Mouse (Mus musculus): ENCODE results near the gene Hilpda. TPM values are rescaled to one million over a fixed set of nuclear protein-coding genes. Genes with fewer than 3 reads are reported as not detected.

The Hilpda gene
- polyA plus RNA-seq, 1 experiment, result 18.4 TPM

- H3K27me3 ChIP-seq (ENCODE audit: control insufficient read depth, insufficient read depth, low read length, poor library complexity, severe bottlenecking), result no peaks in the 10 kb centered on the region
- no peak overlapping the region for H3K27ac ChIP-seq (ENCODE audit: insufficient read depth, low read length)
- H3K9ac ChIP-seq (ENCODE audit: low read depth, poor library complexity, severe bottlenecking), result no peak overlapping the region
- TF ChIP-seq POLR2A (IDR thresholded peaks at IDR 0.05; ENCODE audit: insufficient read depth, low read length) (no peak), CTCF (IDR thresholded peaks at IDR 0.05; ENCODE audit: low read depth, low read length) (no peak), EP300 (IDR thresholded peaks at IDR 0.05; ENCODE audit: insufficient read depth, low read depth, low read length) (no peak)
- no peaks in the 10 kb centered on the region for H3K9me3 ChIP-seq (replicated peaks; ENCODE audit: control insufficient read depth, insufficient read depth, low read length, poor library complexity, severe bottlenecking)
- H3K4me1 ChIP-seq (ENCODE audit: control insufficient read depth, insufficient read depth, low read length), result no peaks in the 10 kb centered on the region
- H3K4me3 ChIP-seq (ENCODE audit: low read depth, low read length), result no peak overlapping the region
- no peaks in the 10 kb centered on the region for H3K36me3 ChIP-seq (ENCODE audit: control insufficient read depth, insufficient read depth, low read length, poor library complexity, severe bottlenecking)
Measured at GRCm38 (mm10) chr6:29266936-29267335, 5.4 kb upstream of the Hilpda start.

GRCm38 (mm10) chr6:29269006-29269668 lies 3.2 kb upstream of the Hilpda start:
- no peaks in the 10 kb centered on the region for H3K36me3 ChIP-seq (ENCODE audit: control insufficient read depth, insufficient read depth, low read length, poor library complexity, severe bottlenecking)
- no peak overlapping the region for H3K9ac ChIP-seq (ENCODE audit: low read depth, poor library complexity, severe bottlenecking)
- H3K4me1 ChIP-seq (ENCODE audit: control insufficient read depth, insufficient read depth, low read length), result no peaks in the 10 kb centered on the region
- no peak overlapping the region for H3K27ac ChIP-seq (ENCODE audit: insufficient read depth, low read length)
- no peak overlapping the region for H3K4me3 ChIP-seq (ENCODE audit: low read depth, low read length)
- H3K27me3 ChIP-seq (ENCODE audit: control insufficient read depth, insufficient read depth, low read length, poor library complexity, severe bottlenecking), result no peaks in the 10 kb centered on the region
- TF ChIP-seq POLR2A (IDR thresholded peaks at IDR 0.05; ENCODE audit: insufficient read depth, low read length) (no peak), EP300 (IDR thresholded peaks at IDR 0.05; ENCODE audit: insufficient read depth, low read depth, low read length) (no peak), CTCF (IDR thresholded peaks at IDR 0.05; ENCODE audit: low read depth, low read length) (no peak)
- H3K9me3 ChIP-seq (replicated peaks; ENCODE audit: control insufficient read depth, insufficient read depth, low read length, poor library complexity, severe bottlenecking), result no peaks in the 10 kb centered on the region

DNA sequence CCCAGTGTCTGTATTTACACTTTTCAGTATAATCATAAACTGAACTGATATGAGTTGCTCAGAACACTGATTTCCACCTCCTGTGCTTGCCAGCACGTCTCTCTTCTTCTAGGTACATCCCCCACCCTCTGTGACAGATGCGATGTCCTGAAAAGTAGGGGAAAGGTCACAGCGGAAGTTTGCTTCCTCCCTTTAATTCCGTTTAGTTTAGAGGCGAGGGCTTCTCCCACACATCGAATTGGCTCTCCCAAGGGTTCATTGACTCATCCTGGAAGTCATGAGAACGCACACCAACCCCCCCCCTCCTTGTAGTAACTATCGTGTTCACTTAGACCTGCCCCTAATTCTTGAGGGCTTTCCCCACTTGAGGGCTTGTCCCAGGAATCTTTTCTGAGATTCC lies 1.3 kb upstream of the Hilpda start:
- Histone ChIP-seq H3K9me3 (replicated peaks; ENCODE audit: control insufficient read depth, insufficient read depth, low read length, poor library complexity, severe bottlenecking) (no peaks in the 10 kb centered on the region), H3K27ac (ENCODE audit: insufficient read depth, low read length) (no peak overlapping the region), H3K4me3 (ENCODE audit: low read depth, low read length) (no peak overlapping the region), H3K36me3 (ENCODE audit: control insufficient read depth, insufficient read depth, low read length, poor library complexity, severe bottlenecking) (peaks cover 11% of the 10 kb centered on the region), H3K9ac (ENCODE audit: low read depth, poor library complexity, severe bottlenecking) (no peak overlapping the region), H3K27me3 (ENCODE audit: control insufficient read depth, insufficient read depth, low read length, poor library complexity, severe bottlenecking) (no peaks in the 10 kb centered on the region), H3K4me1 (ENCODE audit: control insufficient read depth, insufficient read depth, low read length) (no peaks in the 10 kb centered on the region)
- TF ChIP-seq POLR2A (IDR thresholded peaks at IDR 0.05; ENCODE audit: insufficient read depth, low read length) (no peak), EP300 (IDR thresholded peaks at IDR 0.05; ENCODE audit: insufficient read depth, low read depth, low read length) (no peak), CTCF (IDR thresholded peaks at IDR 0.05; ENCODE audit: low read depth, low read length) (no peak)

DNA sequence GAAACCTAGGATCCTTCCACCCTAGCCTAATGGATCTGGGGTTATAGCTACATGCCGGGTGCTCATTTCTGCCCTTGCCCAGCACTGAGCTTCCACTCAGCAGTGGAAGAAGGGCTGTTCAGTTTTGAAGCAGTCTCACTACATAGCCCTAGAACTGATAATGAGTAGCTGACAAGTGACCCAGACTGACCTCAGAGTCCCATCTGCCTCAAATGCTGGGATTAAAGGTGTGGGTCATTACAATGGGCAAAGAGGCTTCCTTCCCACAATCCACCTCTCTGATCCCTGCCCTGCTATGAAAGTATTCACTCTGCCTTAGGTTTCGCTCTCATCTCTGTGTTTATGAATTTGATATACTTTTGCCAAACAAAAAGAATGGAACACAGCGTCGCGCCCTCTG lies 4.5 kb downstream of the Hilpda start:
- no peaks in the 10 kb centered on the region for H3K27me3 ChIP-seq (ENCODE audit: control insufficient read depth, insufficient read depth, low read length, poor library complexity, severe bottlenecking)
- no peak for TF ChIP-seq CTCF (IDR thresholded peaks at IDR 0.05; ENCODE audit: low read depth, low read length)
- TF ChIP-seq EP300 (IDR thresholded peaks at IDR 0.05; ENCODE audit: insufficient read depth, low read depth, low read length), result no peak
- TF ChIP-seq POLR2A (IDR thresholded peaks at IDR 0.05; ENCODE audit: insufficient read depth, low read length), result no peak
- no peak overlapping the region for H3K9ac ChIP-seq (ENCODE audit: low read depth, poor library complexity, severe bottlenecking)
- H3K27ac ChIP-seq (ENCODE audit: insufficient read depth, low read length), result no peak overlapping the region
- H3K36me3 ChIP-seq (ENCODE audit: control insufficient read depth, insufficient read depth, low read length, poor library complexity, severe bottlenecking), result peaks cover 11% of the 10 kb centered on the region
- H3K4me3 ChIP-seq (ENCODE audit: low read depth, low read length), result no peak overlapping the region
- H3K9me3 ChIP-seq (replicated peaks; ENCODE audit: control insufficient read depth, insufficient read depth, low read length, poor library complexity, severe bottlenecking), result no peaks in the 10 kb centered on the region
- no peaks in the 10 kb centered on the region for H3K4me1 ChIP-seq (ENCODE audit: control insufficient read depth, insufficient read depth, low read length)

DNA sequence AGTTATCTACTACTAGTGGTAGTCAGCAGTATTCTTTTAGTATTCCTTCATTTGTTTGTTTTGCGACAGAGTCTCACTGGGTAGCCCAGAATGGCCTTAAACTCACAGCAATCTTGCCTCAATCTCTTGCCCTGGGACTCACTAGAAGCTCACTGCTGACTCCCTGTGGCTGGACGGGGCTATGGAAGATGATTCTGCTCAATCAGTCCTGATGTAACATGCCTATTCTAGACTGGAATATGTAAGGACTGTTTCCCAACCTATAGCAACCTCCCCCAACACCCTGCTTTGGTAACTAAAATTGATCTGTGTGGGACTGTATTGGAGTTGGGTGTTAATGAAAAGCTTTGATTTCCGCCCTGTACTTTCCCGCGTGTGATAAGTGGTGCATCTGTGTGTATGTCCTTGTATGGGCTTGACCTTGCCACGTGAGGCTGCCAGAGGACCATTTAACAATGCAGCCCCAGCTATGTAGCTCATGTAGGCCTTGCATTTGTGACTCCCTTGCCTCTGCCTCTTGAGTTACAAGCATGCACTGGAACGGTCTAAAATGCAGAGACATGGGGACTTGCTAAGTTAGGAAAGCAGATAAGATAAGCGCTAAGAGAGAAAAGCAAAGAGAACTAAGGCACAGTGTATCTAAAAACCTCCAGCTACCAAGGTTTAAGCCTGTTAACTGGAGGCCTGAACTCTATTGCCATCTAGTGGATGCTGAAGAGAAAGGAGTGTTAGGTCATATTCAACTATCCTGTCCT lies 6.4 kb downstream of the Hilpda start:
- H3K36me3 ChIP-seq (ENCODE audit: control insufficient read depth, insufficient read depth, low read length, poor library complexity, severe bottlenecking), result peaks cover 11% of the 10 kb centered on the region
- no peak overlapping the region for H3K9ac ChIP-seq (ENCODE audit: low read depth, poor library complexity, severe bottlenecking)
- TF ChIP-seq POLR2A (IDR thresholded peaks at IDR 0.05; ENCODE audit: insufficient read depth, low read length) (no peak), CTCF (IDR thresholded peaks at IDR 0.05; ENCODE audit: low read depth, low read length) (peak; percentile 58), EP300 (IDR thresholded peaks at IDR 0.05; ENCODE audit: insufficient read depth, low read depth, low read length) (no peak)
- H3K4me3 ChIP-seq (ENCODE audit: low read depth, low read length), result no peak overlapping the region
- no peaks in the 10 kb centered on the region for H3K9me3 ChIP-seq (replicated peaks; ENCODE audit: control insufficient read depth, insufficient read depth, low read length, poor library complexity, severe bottlenecking)
- no peaks in the 10 kb centered on the region for H3K4me1 ChIP-seq (ENCODE audit: control insufficient read depth, insufficient read depth, low read length)
- no peaks in the 10 kb centered on the region for H3K27me3 ChIP-seq (ENCODE audit: control insufficient read depth, insufficient read depth, low read length, poor library complexity, severe bottlenecking)
- H3K27ac ChIP-seq (ENCODE audit: insufficient read depth, low read length), result peak overlapping the region; percentile 64

DNA sequence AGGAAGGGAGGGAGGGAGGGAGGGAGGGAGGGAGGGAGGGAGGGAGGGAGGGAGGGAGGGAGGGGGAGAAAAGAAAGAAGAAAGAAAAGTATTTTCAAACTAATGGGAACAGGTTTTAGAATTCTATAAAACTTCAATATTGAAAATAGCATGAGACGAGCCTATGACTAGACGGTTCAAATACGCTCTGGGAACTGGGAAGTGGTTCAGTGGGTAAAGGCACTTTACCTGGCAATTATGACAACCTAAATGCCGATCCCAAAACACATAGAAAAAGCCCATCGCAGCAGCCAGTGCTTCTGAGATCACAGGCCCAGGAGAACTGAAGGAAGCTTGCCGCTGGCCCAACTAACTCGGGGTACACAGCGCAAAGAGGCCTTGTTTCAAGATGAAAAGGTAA lies 7.0 kb downstream of the Hilpda start, which contains the start of gene Fam71f2:
Gene Fam71f2, plus strand, starts transcription at position 301 of the 400 bp plus-strand sequence.
- Histone ChIP-seq H3K4me1 (ENCODE audit: control insufficient read depth, insufficient read depth, low read length) (no peaks in the 10 kb centered on the region), H3K27ac (ENCODE audit: insufficient read depth, low read length) (peak within 1 kb of the TSS; percentile 64), H3K9me3 (replicated peaks; ENCODE audit: control insufficient read depth, insufficient read depth, low read length, poor library complexity, severe bottlenecking) (no peaks in the 10 kb centered on the region), H3K27me3 (ENCODE audit: control insufficient read depth, insufficient read depth, low read length, poor library complexity, severe bottlenecking) (no peaks in the 10 kb centered on the region), H3K36me3 (ENCODE audit: control insufficient read depth, insufficient read depth, low read length, poor library complexity, severe bottlenecking) (peaks cover 11% of the 10 kb centered on the region), H3K9ac (ENCODE audit: low read depth, poor library complexity, severe bottlenecking) (no peak within 1 kb of the TSS), H3K4me3 (ENCODE audit: low read depth, low read length) (no peak within 1 kb of the TSS)
- no peak for TF ChIP-seq EP300 (IDR thresholded peaks at IDR 0.05; ENCODE audit: insufficient read depth, low read depth, low read length)
- TF ChIP-seq POLR2A (IDR thresholded peaks at IDR 0.05; ENCODE audit: insufficient read depth, low read length), result no peak
- TF ChIP-seq CTCF (IDR thresholded peaks at IDR 0.05; ENCODE audit: low read depth, low read length), result no peak
